Mouse (Mus musculus) midbrain, embryonic 16.5 days (tissue): ENCODE measurements around the gene Comtd1. TPM values are rescaled to one million over a fixed set of nuclear protein-coding genes. Genes with fewer than 3 reads are reported as not detected.

Source experiments
- ATAC-seq: fragments of 200-750 bp; cut with Nextera tagmentation; 2 replicates; pipeline ENCODE4 v1.8.0; 2017; ENCODE audit warnings: moderate TSS enrichment
- H3K27ac ChIP-seq: fragments of 300-500 bp; sonication (generic); 2 replicates; pipeline ENCODE4 v1.5.1; 2014; ENCODE audit warnings: mild to moderate bottlenecking, low read length, mixed read lengths
- H3K27me3 ChIP-seq: fragments of 300-500 bp; sonication (generic); 2 replicates; pipeline ENCODE4 v1.6.1; 2014; ENCODE audit warnings: low read depth, low read length, mixed read lengths; ENCODE audit not compliant: control insufficient read depth, insufficient read depth
- H3K36me3 ChIP-seq: fragments of 300-500 bp; sonication (generic); 2 replicates; pipeline ENCODE4 v1.6.1; 2014; ENCODE audit warnings: mild to moderate bottlenecking, low read length, moderate library complexity, mixed read lengths; ENCODE audit not compliant: control insufficient read depth, insufficient read depth
- H3K4me1 ChIP-seq: fragments of 300-500 bp; sonication (generic); 2 replicates; pipeline ENCODE4 v1.6.1; 2014; ENCODE audit warnings: mild to moderate bottlenecking, low read length, mixed read lengths; ENCODE audit not compliant: control insufficient read depth, insufficient read depth
- H3K4me2 ChIP-seq: fragments of 300-500 bp; sonication (generic); 2 replicates; pipeline ENCODE4 v1.6.1; 2014; ENCODE audit warnings: mild to moderate bottlenecking, low read length, mixed read lengths
- H3K4me3 ChIP-seq: fragments of 300-500 bp; sonication (generic); 2 replicates; pipeline ENCODE4 v1.5.1; 2014; ENCODE audit warnings: low read depth, mild to moderate bottlenecking, low read length, moderate library complexity, mixed read lengths
- H3K9ac ChIP-seq: fragments of 300-500 bp; sonication (generic); 2 replicates; pipeline ENCODE4 v1.6.1; 2014; ENCODE audit warnings: low read depth, low read length, mixed read lengths
- H3K9me3 ChIP-seq: fragments of 300-500 bp; sonication (generic); replicated peaks from 2 replicates; pipeline ENCODE4 v1.6.1; 2014; ENCODE audit warnings: mild to moderate bottlenecking, low read length, mixed read lengths; ENCODE audit not compliant: control insufficient read depth, poor library complexity, severe bottlenecking
- WGBS: fragments of 180-500 bp; shearing (Covaris S2); extraction: QIAGEN DNeasy Blood & Tissue Kit; methylation state at CpG from one replicate; pipeline ENCODE4 v1.1.7; 2014; 5-methylcytosine and 5-hydroxymethylcytosine counted together
- polyA plus RNA-seq: library from polyadenylated mRNA; unstranded; fragments of >200 nt; fragmentation: Nextera tagmentation; extraction: Ambion mirVana; gene quantifications from 2 replicates; pipeline ENCODE4 v1.2.1, GENCODE M21; 2015

Gene Comtd1
- polyA plus RNA-seq, 1 experiment from 2014 or later: 58.7 TPM

DNA sequence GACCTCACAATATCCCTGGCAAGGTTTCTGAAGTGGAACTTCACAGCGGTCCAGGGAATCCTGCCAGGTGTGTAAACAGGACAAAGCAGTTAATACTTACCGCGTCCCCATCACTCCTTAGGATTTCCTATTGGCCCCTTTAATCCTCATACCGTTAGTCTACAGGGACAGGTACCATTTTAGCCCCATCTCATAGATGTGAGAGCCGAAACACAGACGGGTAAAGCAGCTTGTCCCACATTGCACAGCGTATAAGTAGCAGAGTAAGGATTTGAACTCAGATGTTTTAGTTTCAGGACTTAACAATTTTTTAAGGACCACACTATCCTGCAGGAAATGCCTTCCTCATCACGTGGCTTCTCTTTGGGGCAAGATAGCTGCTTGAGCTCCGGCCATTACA is 5.5 kb upstream of the Comtd1 start:
- ATAC-seq: no peak
- Histone ChIP-seq H3K4me1 (peaks cover 3% of the 10 kb centered on the region; the same call in 1 of the 2 replicates), H3K36me3 (no peaks in the 10 kb centered on the region), H3K9me3 (no peaks in the 10 kb centered on the region), H3K27me3 (no peaks in the 10 kb centered on the region), H3K9ac (no peak overlapping the region), H3K27ac (no peak overlapping the region), H3K4me2 (no peak overlapping the region), H3K4me3 (no peak overlapping the region)
- 84% methylated on average over 9 of the region's 9 CpGs for WGBS

DNA sequence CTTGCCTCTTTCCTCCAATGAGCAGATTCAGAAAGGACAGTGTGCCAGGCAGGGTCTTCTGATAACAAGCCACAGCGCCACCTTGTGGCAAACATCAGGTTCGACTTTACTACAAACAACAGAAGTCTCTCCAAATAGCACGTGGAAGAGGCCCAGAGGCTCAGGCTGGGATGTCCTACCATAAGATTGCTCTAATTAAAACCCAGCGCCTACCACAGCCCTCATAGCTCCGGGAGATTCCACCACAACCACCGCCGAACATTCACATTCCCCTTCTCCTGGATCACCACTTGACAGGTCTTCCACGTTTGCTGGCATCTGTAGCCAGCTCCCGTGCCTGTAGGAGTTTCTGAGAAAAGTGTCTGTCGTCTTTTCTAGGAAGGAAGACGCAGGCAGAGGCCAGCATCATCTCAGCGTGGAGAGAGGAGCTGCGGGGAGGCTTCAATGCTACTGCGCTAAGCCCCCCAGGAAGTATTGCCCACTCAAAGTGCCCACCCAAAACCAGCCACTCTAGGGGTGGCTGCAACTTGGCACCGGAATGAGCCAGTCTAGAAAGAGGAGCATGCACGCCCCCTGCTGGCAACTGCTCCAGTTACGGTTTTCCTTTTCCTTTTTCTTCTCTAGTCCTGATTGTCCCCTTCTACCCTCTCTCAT is 4.8 kb upstream of the Comtd1 start:
- H3K36me3 ChIP-seq: no peaks in the 10 kb centered on the region
- H3K27ac ChIP-seq: 0 out of 2 replicates have a peak overlapping the region, but pooled peaks have one; percentile 21
- H3K9me3 ChIP-seq: no peaks in the 10 kb centered on the region
- H3K4me2 ChIP-seq: peak overlapping the region; percentile 50
- ATAC-seq: no peak; the same call in 1 of the 2 replicates
- peaks cover 3% of the 10 kb centered on the region; the same call in 1 of the 2 replicates for H3K4me1 ChIP-seq
- H3K9ac ChIP-seq: no peak overlapping the region
- WGBS: 7% methylated on average over 17 of the region's 17 CpGs
- H3K27me3 ChIP-seq: no peaks in the 10 kb centered on the region
- peak overlapping the region; percentile 10; the same call in 1 of the 2 replicates for H3K4me3 ChIP-seq

DNA sequence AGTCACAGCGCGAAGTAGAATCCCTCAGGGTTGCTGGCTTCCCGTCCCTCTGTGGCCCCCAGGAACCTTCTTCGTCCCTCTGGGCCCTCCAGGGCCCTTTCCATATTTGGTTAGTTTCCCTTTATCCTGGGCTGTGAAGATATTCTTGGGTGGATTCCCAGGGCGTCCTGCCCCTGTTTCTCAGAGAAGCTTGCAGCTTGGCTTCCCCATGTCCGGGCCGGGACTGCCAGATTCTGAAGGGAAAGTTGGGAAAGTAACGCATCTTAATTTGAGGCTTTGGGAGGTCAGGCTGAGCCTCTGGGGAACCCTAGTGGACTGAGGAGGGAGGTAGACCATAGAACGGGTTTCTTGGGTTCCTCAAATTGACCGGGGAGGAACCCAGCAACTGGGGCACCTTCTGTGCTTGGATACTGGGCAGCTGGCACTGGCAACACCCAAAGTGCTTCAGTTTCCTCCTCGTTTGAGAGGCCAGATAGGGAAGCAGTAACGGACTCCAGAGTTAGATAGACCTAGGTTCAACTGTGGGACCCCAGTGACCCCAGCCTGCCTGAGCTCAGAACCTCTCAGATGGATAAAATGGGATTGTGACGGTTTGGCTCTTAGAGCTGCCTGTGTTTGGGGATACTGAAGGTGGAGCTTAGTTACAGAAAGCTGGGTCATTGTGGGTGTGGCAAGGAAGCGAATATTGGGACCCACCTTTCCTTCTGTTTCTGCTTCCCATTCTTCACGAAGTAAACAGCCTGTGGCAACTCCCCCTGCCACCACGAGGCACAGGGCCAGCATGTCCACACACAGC is 3.4 kb upstream of the Comtd1 start:
- Histone ChIP-seq H3K4me1 (peaks cover 7% of the 10 kb centered on the region; the same call in 1 of the 2 replicates), H3K9me3 (no peaks in the 10 kb centered on the region), H3K4me2 (no peak overlapping the region), H3K27me3 (no peaks in the 10 kb centered on the region), H3K36me3 (no peaks in the 10 kb centered on the region), H3K9ac (no peak overlapping the region), H3K27ac (no peak overlapping the region), H3K4me3 (no peak overlapping the region)
- 81% methylated on average over 16 of the region's 16 CpGs for WGBS
- ATAC-seq: no peak

DNA sequence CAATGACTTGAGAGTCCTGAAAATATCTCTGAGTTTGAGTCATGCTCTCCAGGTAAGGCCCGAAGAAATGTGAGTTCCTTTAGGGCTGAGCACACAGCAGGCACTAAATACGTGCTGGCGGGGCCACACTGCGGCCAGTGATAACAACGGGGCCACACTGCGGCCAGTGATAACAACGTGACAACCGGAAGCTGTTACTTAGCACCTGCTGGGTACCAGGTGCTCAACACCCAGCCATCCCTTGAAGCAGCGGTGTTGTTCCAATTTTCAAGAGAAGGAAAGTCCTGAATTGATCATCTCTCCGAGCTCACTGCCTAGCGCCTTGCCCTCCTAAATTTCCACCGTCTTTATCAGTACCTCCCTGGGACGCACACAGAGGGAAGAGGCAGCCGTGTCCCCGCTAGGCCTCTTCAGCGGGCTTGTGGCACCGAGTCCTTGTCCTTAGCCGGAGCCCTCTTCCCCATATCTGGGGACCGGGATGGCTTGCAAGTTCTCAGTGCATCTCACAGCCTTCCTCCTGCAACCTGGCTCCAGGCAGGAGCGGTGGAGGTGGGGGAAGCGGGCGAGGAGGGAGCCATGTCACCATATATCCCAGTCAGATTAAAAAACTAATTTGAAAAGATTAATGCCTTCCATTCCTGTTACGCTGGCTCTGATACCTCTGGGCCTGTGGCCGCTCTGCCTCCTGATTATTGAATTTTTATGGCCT is 1.8 kb upstream of the Comtd1 start:
- Histone ChIP-seq H3K4me3 (no peak overlapping the region), H3K9ac (no peak overlapping the region), H3K9me3 (no peaks in the 10 kb centered on the region), H3K27me3 (no peaks in the 10 kb centered on the region), H3K4me1 (peaks cover 12% of the 10 kb centered on the region; the same call in 1 of the 2 replicates), H3K4me2 (no peak overlapping the region), H3K36me3 (no peaks in the 10 kb centered on the region; the same call in 1 of the 2 replicates), H3K27ac (no peak overlapping the region)
- no peak for ATAC-seq
- 84% methylated on average over 24 of the region's 24 CpGs for WGBS

DNA sequence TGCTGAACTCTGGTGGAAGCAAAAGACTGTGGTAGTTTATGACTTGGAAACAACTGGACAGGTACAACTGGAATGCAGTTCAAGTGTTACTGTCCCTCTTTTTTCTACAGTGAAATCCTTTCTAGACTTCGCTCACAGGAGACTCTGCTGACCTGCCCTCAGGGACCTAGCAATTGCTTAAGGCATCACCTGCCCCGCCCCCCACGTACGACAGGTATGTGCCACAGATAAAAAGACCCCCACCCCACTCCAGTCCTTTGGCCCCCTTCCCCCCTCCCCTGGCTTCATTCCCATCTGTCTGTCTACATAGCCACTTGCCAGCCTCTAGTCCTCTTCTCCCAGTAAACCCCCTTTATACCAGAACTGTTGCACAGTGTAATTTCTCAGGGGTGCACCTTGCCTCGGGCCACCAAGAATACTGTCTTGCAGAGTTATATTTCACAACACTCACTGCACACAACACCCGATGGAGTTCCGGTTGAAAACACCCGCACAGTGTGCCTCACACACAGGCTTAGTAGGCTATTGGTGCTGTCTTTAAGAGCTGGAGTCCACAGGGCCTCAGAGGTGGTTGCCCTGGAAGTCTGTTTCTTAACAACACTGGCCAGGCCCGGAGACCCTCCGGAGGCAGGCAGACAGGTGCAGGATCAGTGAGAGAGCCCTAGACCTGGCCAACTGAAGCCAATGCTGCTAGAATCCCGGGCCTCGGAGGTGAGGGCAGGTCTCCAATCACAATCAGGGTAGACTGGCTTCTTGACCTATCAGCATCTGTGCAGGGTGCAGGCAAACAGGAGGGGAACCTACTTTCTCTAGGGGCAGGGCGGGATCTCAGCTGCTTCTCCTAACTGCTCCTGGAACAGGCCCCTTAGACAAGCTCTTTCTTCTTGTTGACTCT is 994 bp upstream of the Comtd1 start:
- ATAC-seq: no peak
- no peak overlapping the region for H3K4me2 ChIP-seq
- no peak overlapping the region for H3K4me3 ChIP-seq
- H3K4me1 ChIP-seq: peaks cover 12% of the 10 kb centered on the region; the same call in 1 of the 2 replicates
- no peaks in the 10 kb centered on the region; the same call in 1 of the 2 replicates for H3K36me3 ChIP-seq
- H3K9me3 ChIP-seq: no peaks in the 10 kb centered on the region
- no peak overlapping the region for H3K9ac ChIP-seq
- H3K27me3 ChIP-seq: no peaks in the 10 kb centered on the region
- 89% methylated on average over 13 of the region's 13 CpGs for WGBS
- H3K27ac ChIP-seq: no peak overlapping the region

DNA sequence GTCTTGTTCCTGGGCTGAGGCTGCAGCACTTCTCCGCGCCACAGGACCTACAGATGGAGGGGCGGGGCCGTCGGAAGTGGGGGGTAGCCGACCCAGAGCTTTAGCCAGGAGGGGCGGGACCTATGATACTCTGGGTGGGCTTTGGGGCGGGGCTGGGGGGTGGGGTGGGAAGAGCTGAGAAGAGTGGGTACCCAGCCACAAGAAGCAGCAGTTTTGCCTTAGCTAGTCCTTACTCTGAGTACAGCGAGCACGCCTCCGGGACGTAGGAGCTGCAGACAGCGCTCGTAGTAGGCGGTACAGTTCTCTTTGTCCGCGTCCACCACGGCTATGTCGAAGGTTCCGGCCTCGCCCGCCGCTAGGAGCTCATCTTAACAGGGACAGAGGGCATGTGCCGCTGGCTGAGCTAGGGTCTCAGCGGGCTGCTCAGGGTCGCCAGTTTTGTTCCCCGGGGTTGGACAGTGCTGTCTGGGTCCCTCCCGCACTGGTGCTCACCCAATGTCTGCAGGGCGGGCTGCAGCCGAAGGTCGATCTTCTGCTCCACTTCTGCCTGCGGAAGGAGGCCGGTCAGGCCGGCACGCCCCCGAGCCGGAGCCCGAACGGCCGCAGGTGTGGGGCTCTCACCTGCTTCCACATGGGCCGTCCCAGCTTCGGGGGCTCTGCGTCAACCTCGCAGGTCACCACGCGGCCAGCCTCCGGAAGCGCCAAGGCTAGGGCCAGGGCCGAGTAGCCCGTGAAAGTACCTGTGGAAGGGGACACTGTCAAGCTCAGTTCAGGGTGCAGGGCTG is 1.2 kb downstream of the Comtd1 start:
- under 1% methylated on average over 50 of the region's 50 CpGs for WGBS
- peak overlapping the region; percentile 40 for H3K27ac ChIP-seq
- peaks cover 9% of the 10 kb centered on the region; the same call in 1 of the 2 replicates for H3K4me1 ChIP-seq
- H3K4me2 ChIP-seq: peak overlapping the region; percentile 89
- no peaks in the 10 kb centered on the region for H3K9me3 ChIP-seq
- peaks cover 3% of the 10 kb centered on the region; the same call in 1 of the 2 replicates for H3K36me3 ChIP-seq
- peak; percentile 43 for ATAC-seq
- peak overlapping the region; percentile 86 for H3K4me3 ChIP-seq
- no peaks in the 10 kb centered on the region for H3K27me3 ChIP-seq
- peak overlapping the region; percentile 90 for H3K9ac ChIP-seq

DNA sequence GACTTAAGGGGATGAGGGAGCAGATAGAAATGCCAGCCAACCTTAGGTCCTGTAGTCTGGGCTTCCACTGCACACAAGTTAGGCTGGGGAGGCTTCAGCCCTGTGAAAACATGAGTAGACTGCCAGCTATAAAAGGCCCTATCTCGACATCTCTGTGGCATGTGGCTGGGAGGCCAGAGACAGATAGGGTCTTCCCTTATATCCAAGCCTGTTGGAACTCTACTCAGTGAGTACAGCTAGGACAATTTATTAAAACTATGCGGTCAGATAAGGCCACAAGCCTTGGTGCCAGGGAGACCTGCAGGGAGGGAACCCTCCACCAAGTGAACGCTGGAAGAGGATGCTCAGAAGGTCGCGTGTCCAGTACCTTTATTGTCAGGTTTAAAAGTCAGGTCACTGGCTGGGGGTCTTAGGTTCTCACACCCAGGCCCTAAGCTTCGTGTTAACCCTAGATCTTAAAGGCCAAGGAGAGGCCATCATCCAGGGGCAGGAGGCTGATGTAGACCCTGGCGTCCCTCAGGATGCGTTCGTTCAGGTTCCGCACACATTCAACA is 1.9 kb downstream of the Comtd1 start:
- H3K27ac ChIP-seq: 0 out of 2 replicates have a peak overlapping the region, but pooled peaks have one; percentile 40

More for the DNA sequence above, 1.9 kb downstream of the Comtd1 start:
- peaks cover 3% of the 10 kb centered on the region; the same call in 1 of the 2 replicates for H3K36me3 ChIP-seq
- H3K4me1 ChIP-seq: peaks cover 9% of the 10 kb centered on the region; the same call in 1 of the 2 replicates
- H3K27me3 ChIP-seq: no peaks in the 10 kb centered on the region
- H3K9ac ChIP-seq: peak overlapping the region; percentile 90
- no peaks in the 10 kb centered on the region for H3K9me3 ChIP-seq
- WGBS: 24% methylated on average over 10 of the region's 10 CpGs
- peak overlapping the region; percentile 86 for H3K4me3 ChIP-seq
- peak overlapping the region; percentile 89 for H3K4me2 ChIP-seq
- no peak for ATAC-seq
